Mouse (Mus musculus): ENCODE measurements around the gene 9930104L06Rik. TPM values are rescaled to one million over a fixed set of nuclear protein-coding genes. Genes with fewer than 3 reads are reported as not detected.

9930104L06Rik gene
- polyA plus RNA-seq, 1 experiment: not detected

DNA sequence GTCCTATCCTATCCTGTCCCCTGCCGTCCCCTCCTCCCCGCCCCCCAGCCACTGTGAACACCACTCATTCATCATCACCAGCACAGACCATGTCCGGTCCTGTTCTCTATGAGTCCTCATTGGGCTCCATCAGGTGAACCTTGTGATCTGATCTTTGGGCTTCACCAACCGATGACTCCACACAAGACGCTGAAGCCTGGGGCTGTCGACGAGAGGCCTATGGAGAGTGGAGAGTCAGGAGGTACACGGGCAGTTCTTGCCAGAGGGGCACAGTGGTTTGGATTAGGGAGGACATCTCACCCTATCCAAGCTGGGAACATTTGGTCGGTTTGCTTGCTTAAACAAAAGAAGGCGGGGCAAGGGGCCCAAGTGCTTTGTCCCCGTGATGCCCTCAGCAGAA is 33.3 kb downstream of the 9930104L06Rik start:
- Histone ChIP-seq H3K4me3 (ENCODE audit: insufficient read depth, low read depth, low read length) (no peak overlapping the region), H3K4me1 (ENCODE audit: control insufficient read depth, insufficient read depth, low read length) (no peaks in the 10 kb centered on the region), H3K27ac (ENCODE audit: insufficient read depth, low read depth, low read length) (no peak overlapping the region)
- TF ChIP-seq POLR2A (IDR thresholded peaks at IDR 0.05; ENCODE audit: insufficient read depth, low read depth, low read length) (no peak), CTCF (IDR thresholded peaks at IDR 0.05; ENCODE audit: insufficient read depth, low read depth, low read length) (no peak)
- WGBS: 79% methylated on average over 11 of the region's 11 CpGs

DNA sequence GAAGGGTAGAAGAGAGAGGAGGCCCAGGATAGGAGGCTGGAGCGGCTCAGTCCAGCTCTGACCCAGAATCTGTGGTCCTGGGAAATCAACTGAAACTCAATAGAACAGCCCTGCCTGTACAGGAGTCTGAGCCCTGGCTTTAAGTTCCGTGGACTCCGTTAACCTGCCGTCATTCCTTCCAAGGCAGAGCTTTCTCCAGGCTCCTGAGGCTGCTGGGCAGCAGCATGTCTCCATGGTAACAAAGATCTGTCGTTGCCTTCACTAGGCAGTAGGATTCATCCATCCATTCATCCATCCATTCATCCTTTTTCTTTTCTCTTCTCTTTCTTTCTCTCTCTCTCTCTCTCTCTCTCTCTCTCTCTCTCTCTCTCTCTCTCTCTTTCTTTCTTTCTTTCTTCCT is 33.8 kb downstream of the 9930104L06Rik start:
- H3K27ac ChIP-seq (ENCODE audit: insufficient read depth, low read depth, low read length): no peak overlapping the region
- 42% methylated on average over 5 of the region's 5 CpGs for WGBS

DNA sequence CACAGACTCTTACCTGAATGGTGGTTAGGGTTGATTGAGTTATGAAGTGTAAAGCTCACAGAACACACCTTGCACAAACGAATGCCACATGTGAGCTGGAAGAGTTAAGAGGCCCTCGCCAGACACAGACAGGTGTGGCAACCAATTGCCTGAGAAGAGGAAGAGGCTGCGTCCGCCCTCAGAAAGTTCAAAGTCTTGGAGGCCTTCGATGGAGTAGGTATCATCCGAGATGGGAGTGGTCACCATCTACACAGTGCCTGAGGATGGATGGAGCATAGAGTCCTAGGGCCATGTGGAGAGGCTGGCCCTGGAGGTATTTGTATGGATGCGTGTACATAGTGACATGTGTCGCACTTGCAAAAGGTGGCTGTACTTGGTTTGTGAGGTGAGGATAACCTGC is 34.2 kb downstream of the 9930104L06Rik start:
- Histone ChIP-seq H3K4me1 (ENCODE audit: control insufficient read depth, insufficient read depth, low read length) (no peaks in the 10 kb centered on the region), H3K4me3 (ENCODE audit: insufficient read depth, low read depth, low read length) (no peak overlapping the region), H3K27ac (ENCODE audit: insufficient read depth, low read depth, low read length) (no peak overlapping the region)
- TF ChIP-seq CTCF (IDR thresholded peaks at IDR 0.05; ENCODE audit: insufficient read depth, low read depth, low read length) (no peak), POLR2A (IDR thresholded peaks at IDR 0.05; ENCODE audit: insufficient read depth, low read depth, low read length) (no peak)
- 90% methylated on average over 8 of the region's 8 CpGs for WGBS

More for the DNA sequence above, 33.8 kb downstream of the 9930104L06Rik start:
- no peak for TF ChIP-seq POLR2A (IDR thresholded peaks at IDR 0.05; ENCODE audit: insufficient read depth, low read depth, low read length)
- TF ChIP-seq CTCF (IDR thresholded peaks at IDR 0.05; ENCODE audit: insufficient read depth, low read depth, low read length): no peak
- Histone ChIP-seq H3K4me1 (ENCODE audit: control insufficient read depth, insufficient read depth, low read length) (no peaks in the 10 kb centered on the region), H3K4me3 (ENCODE audit: insufficient read depth, low read depth, low read length) (no peak overlapping the region)

DNA sequence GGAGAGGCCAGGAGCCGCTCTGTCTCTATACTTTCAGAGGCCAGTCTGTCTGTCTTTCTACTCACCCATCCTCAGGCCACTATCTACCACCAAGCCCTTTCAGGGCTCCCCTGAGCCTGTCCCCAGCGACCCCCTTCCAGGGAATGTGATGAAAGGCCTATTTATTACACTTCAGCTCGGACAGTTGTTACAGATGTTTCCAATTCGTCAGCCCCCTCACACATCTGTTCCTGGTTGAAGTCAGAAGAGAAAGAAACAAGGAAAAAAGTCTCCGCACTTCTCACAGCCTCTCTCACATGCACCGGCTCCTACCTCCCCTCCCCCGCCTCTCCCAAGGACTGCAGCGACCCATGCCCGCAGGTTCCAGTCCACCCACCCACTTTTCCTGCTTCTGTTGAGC is 35.5 kb downstream of the 9930104L06Rik start:
- 59% methylated on average over 9 of the region's 9 CpGs for WGBS
- TF ChIP-seq CTCF (IDR thresholded peaks at IDR 0.05; ENCODE audit: insufficient read depth, low read depth, low read length): no peak
- no peak for TF ChIP-seq POLR2A (IDR thresholded peaks at IDR 0.05; ENCODE audit: insufficient read depth, low read depth, low read length)
- Histone ChIP-seq H3K4me3 (ENCODE audit: insufficient read depth, low read depth, low read length) (no peak overlapping the region), H3K27ac (ENCODE audit: insufficient read depth, low read depth, low read length) (no peak overlapping the region), H3K4me1 (ENCODE audit: control insufficient read depth, insufficient read depth, low read length) (no peaks in the 10 kb centered on the region)

DNA sequence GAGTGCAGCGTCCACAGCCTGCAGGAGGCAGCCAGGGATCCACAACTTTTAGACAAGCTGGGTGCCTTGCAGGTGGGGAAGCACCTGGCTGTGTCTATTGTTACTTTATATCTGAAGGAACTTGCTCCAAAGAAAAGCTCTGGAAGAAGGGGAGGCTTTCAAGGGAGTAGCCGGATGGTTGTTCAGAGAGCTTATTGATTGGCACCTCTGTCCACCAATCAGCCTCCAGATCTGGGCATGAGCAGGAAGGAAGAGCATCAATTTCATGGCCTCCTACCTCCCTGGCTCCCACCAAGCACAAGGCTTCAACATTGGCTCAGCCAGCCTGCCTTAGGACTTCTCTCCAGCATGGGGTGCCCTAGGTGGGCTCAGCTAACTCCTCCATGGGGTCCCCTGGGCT is 36.4 kb downstream of the 9930104L06Rik start:
- TF ChIP-seq POLR2A (IDR thresholded peaks at IDR 0.05; ENCODE audit: insufficient read depth, low read depth, low read length) (no peak), CTCF (IDR thresholded peaks at IDR 0.05; ENCODE audit: insufficient read depth, low read depth, low read length) (no peak)
- H3K27ac ChIP-seq (ENCODE audit: insufficient read depth, low read depth, low read length): no peak overlapping the region
- no peaks in the 10 kb centered on the region for H3K4me1 ChIP-seq (ENCODE audit: control insufficient read depth, insufficient read depth, low read length)
- 81% methylated on average over 2 of the region's 2 CpGs for WGBS
- H3K4me3 ChIP-seq (ENCODE audit: insufficient read depth, low read depth, low read length): no peak overlapping the region

DNA sequence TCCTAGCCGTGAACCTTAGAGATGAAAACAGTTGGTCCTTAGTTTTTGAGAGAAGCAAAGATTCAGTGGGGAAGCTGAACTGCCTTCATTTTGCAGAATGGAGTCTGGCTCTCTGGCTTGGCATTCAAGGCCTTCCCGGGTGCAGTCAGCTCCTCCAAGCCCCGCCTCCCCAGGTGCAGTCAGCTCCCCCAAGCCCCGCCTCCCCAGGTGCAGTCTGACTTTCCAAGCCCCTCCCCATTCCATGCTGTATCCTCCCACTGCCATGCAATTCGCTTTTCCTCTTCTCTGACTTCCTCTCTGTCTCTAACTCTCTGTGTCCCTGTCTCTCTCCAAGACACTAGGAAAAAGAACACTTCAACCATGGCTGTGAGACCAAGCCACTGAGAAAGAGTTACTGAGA is 41.4 kb downstream of the 9930104L06Rik start:
- no peak for TF ChIP-seq CTCF (IDR thresholded peaks at IDR 0.05; ENCODE audit: insufficient read depth, low read depth, low read length)
- TF ChIP-seq POLR2A (IDR thresholded peaks at IDR 0.05; ENCODE audit: insufficient read depth, low read depth, low read length): no peak
- Histone ChIP-seq H3K4me3 (ENCODE audit: insufficient read depth, low read depth, low read length) (no peak overlapping the region), H3K4me1 (ENCODE audit: control insufficient read depth, insufficient read depth, low read length) (no peaks in the 10 kb centered on the region), H3K27ac (ENCODE audit: insufficient read depth, low read depth, low read length) (no peak overlapping the region)
- 47% methylated on average over 5 of the region's 5 CpGs for WGBS

DNA sequence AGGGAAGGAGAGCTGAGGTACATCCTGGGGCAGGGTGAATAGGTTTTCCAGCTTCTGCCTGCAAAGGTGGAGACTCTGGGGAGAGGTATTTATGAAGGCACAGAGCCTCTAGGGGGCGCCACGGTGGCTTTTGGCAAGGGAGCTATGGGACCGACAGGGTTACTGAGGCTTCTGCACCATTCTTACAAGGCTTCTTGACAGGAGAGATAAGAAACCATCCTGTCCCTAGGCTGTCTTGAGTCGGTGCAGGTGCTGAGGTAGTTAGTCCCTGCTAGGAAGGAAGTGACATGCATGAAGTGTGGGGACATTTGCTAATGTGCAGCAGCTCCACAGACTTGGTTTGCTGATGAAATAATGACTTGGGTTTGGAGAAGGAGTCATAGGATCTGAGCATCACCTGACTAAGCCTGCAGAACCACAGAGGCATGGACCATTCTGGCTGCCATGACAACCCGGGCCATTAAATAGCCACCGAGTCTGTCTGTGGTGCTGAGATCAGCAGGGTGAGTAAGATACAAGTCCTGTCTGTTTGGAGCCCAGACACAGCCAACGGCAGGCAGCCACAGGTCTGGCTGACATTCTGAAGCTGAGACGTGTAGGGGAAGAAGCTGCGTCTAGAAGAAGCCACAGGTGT is 47.2 kb downstream of the 9930104L06Rik start:
- Histone ChIP-seq H3K4me3 (ENCODE audit: insufficient read depth, low read depth, low read length) (no peak overlapping the region), H3K4me1 (ENCODE audit: control insufficient read depth, insufficient read depth, low read length) (peaks cover 19% of the 10 kb centered on the region), H3K27ac (ENCODE audit: insufficient read depth, low read depth, low read length) (no peak overlapping the region)
- TF ChIP-seq CTCF (IDR thresholded peaks at IDR 0.05; ENCODE audit: insufficient read depth, low read depth, low read length): no peak
- no peak for TF ChIP-seq POLR2A (IDR thresholded peaks at IDR 0.05; ENCODE audit: insufficient read depth, low read depth, low read length)
- 22% methylated on average over 9 of the region's 9 CpGs for WGBS

DNA sequence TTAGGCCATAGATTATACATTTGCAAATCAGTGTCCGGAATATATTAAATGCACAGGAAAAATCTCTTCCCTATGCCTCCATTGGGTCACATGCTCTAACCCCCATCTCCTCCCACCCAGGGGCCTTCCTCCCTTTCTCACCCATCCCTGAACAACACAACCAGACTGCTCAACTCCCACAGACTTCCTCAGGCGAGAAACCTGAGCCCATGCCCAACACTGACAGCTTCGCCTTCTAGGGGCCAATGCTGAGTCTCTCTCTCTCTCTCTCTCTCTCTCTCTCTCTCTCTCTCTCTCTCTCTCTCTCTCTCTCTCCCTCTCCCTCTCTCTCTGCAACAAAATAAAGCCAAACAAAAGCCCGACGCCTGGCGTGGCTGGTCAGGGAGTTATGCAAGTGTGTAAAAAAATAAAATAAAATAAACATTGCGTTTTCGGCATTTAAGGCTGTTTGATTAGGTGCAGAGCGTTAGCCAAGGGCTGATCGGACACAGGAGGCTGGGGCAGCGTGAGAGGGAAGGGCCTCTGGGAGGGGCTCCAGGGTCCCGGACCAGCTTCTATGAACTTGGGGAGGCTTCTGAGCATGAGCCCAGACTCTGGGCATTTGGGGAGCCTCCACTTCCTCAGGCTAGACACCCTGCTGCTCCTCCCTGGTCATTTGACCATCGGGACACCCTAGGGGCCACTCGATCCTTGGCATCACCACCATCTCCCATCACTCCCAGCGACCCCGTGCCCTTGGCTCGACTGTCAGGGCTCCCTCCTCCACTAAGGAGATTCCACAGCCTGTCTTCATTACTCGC is 48.2 kb downstream of the 9930104L06Rik start:
- H3K4me3 ChIP-seq (ENCODE audit: insufficient read depth, low read depth, low read length): no peak overlapping the region
- H3K4me1 ChIP-seq (ENCODE audit: control insufficient read depth, insufficient read depth, low read length): peaks cover 24% of the 10 kb centered on the region
- no peak for TF ChIP-seq POLR2A (IDR thresholded peaks at IDR 0.05; ENCODE audit: insufficient read depth, low read depth, low read length)
- TF ChIP-seq CTCF (IDR thresholded peaks at IDR 0.05; ENCODE audit: insufficient read depth, low read depth, low read length): no peak
- WGBS: 16% methylated on average over 18 of the region's 18 CpGs
- H3K27ac ChIP-seq (ENCODE audit: insufficient read depth, low read depth, low read length): no peak overlapping the region
